Comparison of ENCODE assay signal across 26 mouse cellular contexts in the genomic region with DNA sequence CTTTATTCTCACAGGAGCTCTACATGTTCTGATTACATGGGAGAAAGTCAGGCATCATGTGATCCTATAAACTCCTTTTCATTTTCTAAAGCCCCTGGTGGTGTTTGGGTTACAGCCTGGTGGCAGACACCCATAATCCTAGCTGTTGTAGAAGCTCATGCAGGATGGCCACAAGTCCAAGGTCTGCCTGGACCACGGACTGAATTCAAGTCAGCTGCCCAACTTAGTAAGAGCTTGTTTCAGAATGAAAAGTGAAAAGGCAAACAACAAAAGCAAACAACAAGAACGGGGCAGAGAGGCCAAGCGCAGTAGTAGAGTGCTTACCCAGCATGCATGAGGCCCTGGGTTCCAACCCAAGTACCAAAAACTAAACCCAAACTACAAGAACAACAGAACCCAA. TPM values are rescaled to one million over a fixed set of nuclear protein-coding genes. Genes with fewer than 3 reads are reported as not detected.
DNase-seq lines count a peak whose midpoint lies in the region; ATAC-seq and TF ChIP-seq lines count a peak whose summit lies in the region.
"Had no signal": no experiment of that assay in that cellular context is flagged by ENCODE, and none has a peak within 500 bp of the region (broad histone marks: within the 10 kb centered on the region; RNA-seq: fewer than 3 reads in every experiment).

No protein-coding gene starts in this region.

- H3K4me2 ChIP-seq in kidney, embryonic 16.5 days (replicated peaks; ENCODE audit: low read depth, low read length) = no peak overlapping the region
- no peak overlapping the region for H3K4me2 ChIP-seq in lung, embryonic 15.5 days
- no peak overlapping the region for H3K4me2 ChIP-seq in limb, embryonic 14.5 days (replicated peaks; ENCODE audit: low read depth, low read length, severe bottlenecking)
- H3K4me2 ChIP-seq: heart, embryonic 11.5 days; neural tube, embryonic 13.5 days had no signal

- intact Hi-C loops in left cerebral cortex, postnatal 4 days (cut with DNase I) = no loop called here

- H3K9ac ChIP-seq in kidney, embryonic 16.5 days (replicated peaks; ENCODE audit: low read length) = no peak overlapping the region
- H3K9ac ChIP-seq in lung, embryonic 15.5 days = no peak overlapping the region
- H3K9ac ChIP-seq in limb, embryonic 14.5 days (ENCODE audit: low read depth, low read length, severe bottlenecking) = no peak overlapping the region
- H3K9ac ChIP-seq: neural tube, embryonic 13.5 days had no signal

- no peaks in the 10 kb centered on the region for H3K9me3 ChIP-seq in kidney, embryonic 16.5 days (ENCODE audit: low read length)
- H3K9me3 ChIP-seq in lung, embryonic 15.5 days = no peaks in the 10 kb centered on the region
- H3K9me3 ChIP-seq in limb, embryonic 14.5 days (ENCODE audit: control insufficient read depth, low read length) = no peaks in the 10 kb centered on the region
- H3K9me3 ChIP-seq: neural tube, embryonic 13.5 days had no signal

- peaks cover 62% of the 10 kb centered on the region for H3K36me3 ChIP-seq in kidney, embryonic 16.5 days (ENCODE audit: insufficient read depth, low read length)
- H3K36me3 ChIP-seq in lung, embryonic 15.5 days = peaks cover 89% of the 10 kb centered on the region
- peaks cover 87% of the 10 kb centered on the region for H3K36me3 ChIP-seq in limb, embryonic 14.5 days (ENCODE audit: control insufficient read depth, insufficient read depth, low read length)

- H3K4me3 ChIP-seq in kidney, embryonic 16.5 days (ENCODE audit: low read length) = no peak overlapping the region
- no peak overlapping the region for H3K4me3 ChIP-seq in lung, embryonic 15.5 days
- H3K4me3 ChIP-seq in limb, embryonic 14.5 days (replicated peaks; ENCODE audit: low read length) = no peak overlapping the region
- H3K4me3 ChIP-seq in olfactory bulb, adult 2 months (ENCODE audit: insufficient read depth, low read depth, low read length) = no peak overlapping the region
- H3K4me3 ChIP-seq: neural tube, embryonic 13.5 days had no signal

- no peak for TF ChIP-seq POLR2A in limb, embryonic 14.5 days (IDR thresholded peaks at IDR 0.05; ENCODE audit: borderline replicate concordance, extremely low read depth, insufficient read depth, insufficient read length)
- TF ChIP-seq POLR2A in olfactory bulb, adult 2 months (IDR thresholded peaks at IDR 0.05; ENCODE audit: insufficient read depth, low read depth, low read length) = no peak

- DNase-seq in kidney, adult 9 months = peak; percentile 54
- DNase-seq in lung, postnatal 10 days = no peak
- DNase-seq in limb, embryonic 14.5 days (ENCODE audit: low spot score) = no peak
- DNase-seq in left cerebral cortex, postnatal 4 days = no peak
- DNase-seq: adrenal gland, postnatal 25 days; cerebellum, adult 11 months; cerebellum, postnatal 14 days; heart, postnatal 10 days; midbrain, embryonic 14.5 days; thymus, postnatal 4 days had no signal

- 91% methylated on average over 3 of the region's 3 CpGs for WGBS in kidney, embryonic 16.5 days
- WGBS in lung, embryonic 15.5 days = 56% methylated on average over 3 of the region's 3 CpGs
- WGBS in limb, embryonic 14.5 days = 90% methylated on average over 3 of the region's 3 CpGs
- 66% methylated on average over 3 of the region's 3 CpGs for WGBS in olfactory bulb, adult 2 months

- peaks cover 14% of the 10 kb centered on the region for H3K4me1 ChIP-seq in kidney, embryonic 16.5 days (ENCODE audit: insufficient read depth, low read length)
- 0 out of 2 replicates have a peak, but pooled peaks cover 3% of the 10 kb centered on the region for H3K4me1 ChIP-seq in lung, embryonic 15.5 days
- peaks cover 44% of the 10 kb centered on the region for H3K4me1 ChIP-seq in limb, embryonic 14.5 days (ENCODE audit: control insufficient read depth, insufficient read depth, low read length)
- peaks cover 23% of the 10 kb centered on the region for H3K4me1 ChIP-seq in olfactory bulb, adult 2 months (ENCODE audit: control insufficient read depth, insufficient read depth, low read length)

- TF ChIP-seq CTCF in olfactory bulb, adult 2 months (IDR thresholded peaks at IDR 0.05; ENCODE audit: insufficient read depth, low read depth, low read length) = no peak

- no peak for ATAC-seq in kidney, embryonic 16.5 days (ENCODE audit: low FRiP score, low TSS enrichment)
- ATAC-seq in lung, embryonic 15.5 days (ENCODE audit: borderline replicate concordance, extremely low read depth, low FRiP score, low TSS enrichment) = no peak
- ATAC-seq in limb, embryonic 14.5 days (ENCODE audit: low FRiP score, low read depth) = no peak
- ATAC-seq: inflammation-experienced regulatory T-cells, adult 6 months had no signal

- no peaks in the 10 kb centered on the region for H3K27me3 ChIP-seq in kidney, embryonic 16.5 days (ENCODE audit: insufficient read depth, low read length)
- H3K27me3 ChIP-seq in lung, embryonic 15.5 days = no peaks in the 10 kb centered on the region
- no peaks in the 10 kb centered on the region for H3K27me3 ChIP-seq in limb, embryonic 14.5 days (ENCODE audit: control insufficient read depth, insufficient read depth, low read length)
- H3K27me3 ChIP-seq: CH12.LX; neural tube, embryonic 13.5 days had no signal

- H3K27ac ChIP-seq in kidney, embryonic 16.5 days (ENCODE audit: low read length) = no peak overlapping the region
- H3K27ac ChIP-seq in lung, embryonic 15.5 days = peak overlapping the region; percentile 50; the same call in 1 of the 2 replicates
- 0 out of 2 replicates have a peak overlapping the region, but pooled peaks have one; percentile 26 for H3K27ac ChIP-seq in limb, embryonic 14.5 days (replicated peaks; ENCODE audit: low read depth, low read length)
- peak overlapping the region; percentile 21; the same call in 1 of the 2 replicates for H3K27ac ChIP-seq in olfactory bulb, adult 2 months (ENCODE audit: insufficient read depth, low read depth, low read length)
- H3K27ac ChIP-seq: neural tube, embryonic 13.5 days had no signal

RNA-seq across cellular contexts. Expression of a gene that starts 51.6 kb away (rescaled TPM):
- not detected in 2 replicates for polyA plus RNA-seq in kidney, embryonic 16.5 days (2015; fragmentation: Nextera tagmentation; extraction: Ambion mirVana)
- polyA plus RNA-seq in lung, embryonic 15.5 days (2015; fragmentation: Nextera tagmentation; extraction: Ambion mirVana) = not detected in 2 replicates
- 0.03 TPM in 1 of 2 replicates, not detected in the other for polyA plus RNA-seq in limb, embryonic 14.5 days (2012; rRNA removed)
- not detected in 2 replicates for polyA plus RNA-seq in limb, embryonic 14.5 days (2014; fragmentation: Nextera tagmentation; extraction: Ambion mirVana)
- polyA plus RNA-seq in olfactory bulb, adult 2 months (2012; ENCODE audit: insufficient read depth, insufficient read length, low replicate concordance, missing spikeins) = not detected in 2 replicates
- not detected for total RNA-seq in left cerebral cortex, postnatal 4 days (2021)
- total RNA-seq: adrenal gland, postnatal 25 days; CH12.LX; gastrocnemius, adult 18-20 months; granulocyte monocyte progenitor cell, adult 5-6 weeks; layer of hippocampus, postnatal 25 days; left cerebral cortex, postnatal 14 days; MEL had no signal
- polyA plus RNA-seq: forebrain, embryonic 11.5 days; heart, embryonic 11.5 days; hindbrain, embryonic 11.5 days; inflammation-experienced regulatory T-cells, adult 6 months; midbrain, embryonic 14.5 days; neural tube, embryonic 13.5 days; spleen, adult 2 months; stomach, embryonic 14.5 days had no signal
